16 mouse cellular contexts compared by ENCODE assay signal in the genomic region with DNA sequence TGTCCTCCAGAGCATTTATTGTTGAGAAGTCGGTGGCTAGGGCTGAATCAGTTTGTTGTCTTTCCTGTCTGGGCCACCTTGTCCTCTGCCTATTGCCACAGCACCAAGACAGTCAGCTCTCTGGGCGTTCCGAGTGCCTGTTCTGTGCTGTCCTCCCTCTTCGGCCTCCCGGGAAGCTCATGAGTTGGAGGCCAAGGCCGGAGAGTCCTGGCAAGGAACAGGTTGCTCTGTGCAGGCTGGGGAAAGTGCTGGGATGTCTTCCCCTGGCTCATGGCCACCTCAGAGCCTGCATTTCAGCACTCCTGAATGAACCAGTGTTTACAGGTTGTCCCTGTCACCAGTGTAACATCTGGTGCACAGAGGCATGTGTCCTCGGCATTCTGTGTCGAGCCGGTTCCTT. TPM values are rescaled to one million over a fixed set of nuclear protein-coding genes. Genes with fewer than 3 reads are reported as not detected.
A peak's percentile ranks its signal among the peaks of the same experiment; 100 is the strongest.
DNase-seq lines count a peak whose midpoint lies in the region; ATAC-seq and TF ChIP-seq lines count a peak whose summit lies in the region.
"Had no signal": no experiment of that assay in that cellular context is flagged by ENCODE, and none has a peak within 500 bp of the region (broad histone marks: within the 10 kb centered on the region; RNA-seq: fewer than 3 reads in every experiment).

No protein-coding gene starts in this region.

- H3K9ac ChIP-seq in limb, embryonic 13.5 days, result 0 out of 2 replicates have a peak overlapping the region, but pooled peaks have one; percentile 13
- H3K9ac ChIP-seq in intestine, postnatal 0 days (ENCODE audit: low read depth, low read length), result 0 out of 2 replicates have a peak overlapping the region, but pooled peaks have one; percentile 1
- H3K9ac ChIP-seq: neural tube, embryonic 12.5 days had no signal

- 75% methylated on average over 9 of the region's 9 CpGs for WGBS in limb, embryonic 13.5 days
- WGBS in limb, embryonic 10.5 days, result 87% methylated on average over 9 of the region's 9 CpGs
- 43% methylated on average over 9 of the region's 9 CpGs for WGBS in intestine, postnatal 0 days

- intact Hi-C loops in gastrocnemius, adult 2 months (cut with DNase I), result loop anchor here (2.0 kb wide), 1 partner anchor 25 kb away; no protein-coding TSS in a partner anchor
- intact Hi-C loops in gastrocnemius, postnatal 36 days (cut with DNase I), result loop anchor here (5.0 kb wide), 1 partner anchor 35 kb away; no protein-coding TSS in a partner anchor

- H3K4me3 ChIP-seq in gastrocnemius, adult 2 months, result no peak overlapping the region
- no peak overlapping the region for H3K4me3 ChIP-seq in limb, embryonic 13.5 days
- H3K4me3 ChIP-seq in limb, embryonic 10.5 days, result no peak overlapping the region
- peak overlapping the region; percentile 13; the same call in 1 of the 2 replicates for H3K4me3 ChIP-seq in intestine, postnatal 0 days (ENCODE audit: low read depth, low read length)
- H3K4me3 ChIP-seq: hindbrain, embryonic 13.5 days; neural tube, embryonic 12.5 days had no signal

- H3K36me3 ChIP-seq in limb, embryonic 13.5 days, result 0 out of 2 replicates have a peak, but pooled peaks cover 8% of the 10 kb centered on the region
- peaks cover 6% of the 10 kb centered on the region; the same call in 1 of the 2 replicates for H3K36me3 ChIP-seq in limb, embryonic 10.5 days
- no peaks in the 10 kb centered on the region; the same call in 1 of the 2 replicates for H3K36me3 ChIP-seq in intestine, postnatal 0 days (ENCODE audit: control insufficient read depth, insufficient read depth)
- H3K36me3 ChIP-seq: hindbrain, embryonic 13.5 days; neural tube, embryonic 12.5 days had no signal

- no peak overlapping the region for H3K4me2 ChIP-seq in limb, embryonic 13.5 days (replicated peaks)
- peak overlapping the region; percentile 43 for H3K4me2 ChIP-seq in intestine, postnatal 0 days (replicated peaks; ENCODE audit: low read depth)
- H3K4me2 ChIP-seq: heart, embryonic 11.5 days; hindbrain, embryonic 13.5 days; neural tube, embryonic 12.5 days had no signal

- TF ChIP-seq CTCF in gastrocnemius, adult 2 months (IDR thresholded peaks at IDR 0.05), result no peak
- no peak for TF ChIP-seq CTCF in intestine, postnatal 0 days (IDR thresholded peaks at IDR 0.05; ENCODE audit: low read depth)

- peaks cover 15% of the 10 kb centered on the region for H3K4me1 ChIP-seq in limb, embryonic 13.5 days
- peaks cover 28% of the 10 kb centered on the region for H3K4me1 ChIP-seq in limb, embryonic 10.5 days
- H3K4me1 ChIP-seq in intestine, postnatal 0 days (replicated peaks; ENCODE audit: control insufficient read depth, insufficient read depth, low read length), result 0 out of 2 replicates have a peak, but pooled peaks cover 3% of the 10 kb centered on the region
- H3K4me1 ChIP-seq: neural tube, embryonic 12.5 days had no signal

- no peaks in the 10 kb centered on the region for H3K27me3 ChIP-seq in limb, embryonic 13.5 days
- no peaks in the 10 kb centered on the region for H3K27me3 ChIP-seq in limb, embryonic 10.5 days (ENCODE audit: low read depth, poor library complexity, severe bottlenecking)
- H3K27me3 ChIP-seq in intestine, postnatal 0 days (replicated peaks; ENCODE audit: control insufficient read depth, insufficient read depth, low read length), result no peaks in the 10 kb centered on the region
- H3K27me3 ChIP-seq: hindbrain, embryonic 13.5 days; neural tube, embryonic 12.5 days had no signal

- DNase-seq in gastrocnemius, adult 2 months, result peak; percentile 56
- DNase-seq in gastrocnemius, postnatal 36 days, result no peak
- DNase-seq in limb, embryonic 10.5 days (ENCODE audit: low spot score), result no peak
- peak; percentile 69 to 71 for DNase-seq in adrenal gland, postnatal 36 days
- no peak for DNase-seq in spleen, adult 18-20 months
- no peak for DNase-seq in kidney, adult 9 months
- DNase-seq: cerebellum, postnatal 36 days; liver; lung, postnatal 14 days; right cerebral cortex, adult 18-20 months had no signal

- peak overlapping the region; percentile 56 for H3K27ac ChIP-seq in gastrocnemius, adult 2 months
- no peak overlapping the region for H3K27ac ChIP-seq in limb, embryonic 13.5 days
- no peak overlapping the region for H3K27ac ChIP-seq in limb, embryonic 10.5 days
- H3K27ac ChIP-seq in intestine, postnatal 0 days (ENCODE audit: low read depth, low read length), result peak overlapping the region; percentile 87
- H3K27ac ChIP-seq: hindbrain, embryonic 13.5 days; neural tube, embryonic 12.5 days had no signal

- ATAC-seq in limb, embryonic 13.5 days (ENCODE audit: low FRiP score, low read depth), result no peak
- no peak for ATAC-seq in intestine, postnatal 0 days
- ATAC-seq: midbrain, embryonic 16.5 days had no signal

- no peaks in the 10 kb centered on the region for H3K9me3 ChIP-seq in limb, embryonic 13.5 days
- H3K9me3 ChIP-seq in limb, embryonic 10.5 days (replicated peaks), result no peaks in the 10 kb centered on the region
- no peaks in the 10 kb centered on the region for H3K9me3 ChIP-seq in intestine, postnatal 0 days (ENCODE audit: control insufficient read depth)
- H3K9me3 ChIP-seq: hindbrain, embryonic 13.5 days; neural tube, embryonic 12.5 days had no signal

RNA-seq across cellular contexts. Expression of a gene that starts 39.8 kb away (rescaled TPM):
- 10 to 100 TPM; 29.1 to 30.7 TPM for total RNA-seq in gastrocnemius, adult 2 months (2021)
- 10 to 100 TPM; 24.4 to 31.1 TPM for total RNA-seq in gastrocnemius, postnatal 36 days (2021)
- 3.0 and 3.4 TPM in 2 replicates for polyA plus RNA-seq in limb, embryonic 13.5 days (2015; fragmentation: Nextera tagmentation; extraction: Ambion mirVana)
- polyA plus RNA-seq in limb, embryonic 10.5 days (2016; fragmentation: Nextera tagmentation; extraction: Ambion mirVana), result 1.9 and 2.3 TPM in 2 replicates
- 10 to 100 TPM; 40.1 to 66.6 TPM for total RNA-seq in adrenal gland, postnatal 36 days (2021)
- 1.7 and 2.1 TPM in 2 replicates for polyA plus RNA-seq in intestine, postnatal 0 days (2015; fragmentation: Nextera tagmentation; extraction: Ambion mirVana)

RNA-seq across cellular contexts. Expression of a gene that starts 41.0 kb away (rescaled TPM):
- 10 to 100 TPM in 1 of 2 experiments, 1 to 10 TPM in 1; 9.4 to 11.2 TPM for total RNA-seq in gastrocnemius, adult 2 months (2021)
- 10 to 100 TPM in 1 of 2 experiments, 1 to 10 TPM in 1; 7.0 to 10.3 TPM for total RNA-seq in gastrocnemius, postnatal 36 days (2021)
- 36.0 and 37.3 TPM in 2 replicates for polyA plus RNA-seq in limb, embryonic 13.5 days (2015; fragmentation: Nextera tagmentation; extraction: Ambion mirVana)
- polyA plus RNA-seq in limb, embryonic 10.5 days (2016; fragmentation: Nextera tagmentation; extraction: Ambion mirVana), result 32.9 and 35.5 TPM in 2 replicates
- 10 to 100 TPM; 23.5 to 23.7 TPM for total RNA-seq in adrenal gland, postnatal 36 days (2021)
- polyA plus RNA-seq in intestine, postnatal 0 days (2015; fragmentation: Nextera tagmentation; extraction: Ambion mirVana), result 10.3 and 11.0 TPM in 2 replicates

RNA-seq across cellular contexts. Expression of a gene that starts 56.0 kb away (rescaled TPM):
- total RNA-seq in gastrocnemius, adult 2 months (2021), result 100 to 1,000 TPM; 382 to 410 TPM
- 100 to 1,000 TPM; 327 to 414 TPM for total RNA-seq in gastrocnemius, postnatal 36 days (2021)
- polyA plus RNA-seq in limb, embryonic 13.5 days (2015; fragmentation: Nextera tagmentation; extraction: Ambion mirVana), result 580 and 609 TPM in 2 replicates
- 502 and 576 TPM in 2 replicates for polyA plus RNA-seq in limb, embryonic 10.5 days (2016; fragmentation: Nextera tagmentation; extraction: Ambion mirVana)
- 100 to 1,000 TPM; 847 to 904 TPM for total RNA-seq in adrenal gland, postnatal 36 days (2021)
- polyA plus RNA-seq in intestine, postnatal 0 days (2015; fragmentation: Nextera tagmentation; extraction: Ambion mirVana), result 383 and 417 TPM in 2 replicates

Comparison
In these comparisons a context has a peak if more than half of its experiments do, and no peak if none do; other contexts are left out.
1. DNase-seq: peak in gastrocnemius, adult 2 months (single experiment) and adrenal gland, postnatal 36 days (2 of 2); none in gastrocnemius, postnatal 36 days (0 of 2), limb, embryonic 10.5 days (single experiment), spleen, adult 18-20 months (0 of 2) and kidney, adult 9 months (single experiment).
2. H3K27ac ChIP-seq: peak in gastrocnemius, adult 2 months (single experiment) and intestine, postnatal 0 days (single experiment); none in limb, embryonic 13.5 days (single experiment) and limb, embryonic 10.5 days (single experiment).